Comparison of ENCODE assay signal across 10 mouse cellular contexts in the genomic region with DNA sequence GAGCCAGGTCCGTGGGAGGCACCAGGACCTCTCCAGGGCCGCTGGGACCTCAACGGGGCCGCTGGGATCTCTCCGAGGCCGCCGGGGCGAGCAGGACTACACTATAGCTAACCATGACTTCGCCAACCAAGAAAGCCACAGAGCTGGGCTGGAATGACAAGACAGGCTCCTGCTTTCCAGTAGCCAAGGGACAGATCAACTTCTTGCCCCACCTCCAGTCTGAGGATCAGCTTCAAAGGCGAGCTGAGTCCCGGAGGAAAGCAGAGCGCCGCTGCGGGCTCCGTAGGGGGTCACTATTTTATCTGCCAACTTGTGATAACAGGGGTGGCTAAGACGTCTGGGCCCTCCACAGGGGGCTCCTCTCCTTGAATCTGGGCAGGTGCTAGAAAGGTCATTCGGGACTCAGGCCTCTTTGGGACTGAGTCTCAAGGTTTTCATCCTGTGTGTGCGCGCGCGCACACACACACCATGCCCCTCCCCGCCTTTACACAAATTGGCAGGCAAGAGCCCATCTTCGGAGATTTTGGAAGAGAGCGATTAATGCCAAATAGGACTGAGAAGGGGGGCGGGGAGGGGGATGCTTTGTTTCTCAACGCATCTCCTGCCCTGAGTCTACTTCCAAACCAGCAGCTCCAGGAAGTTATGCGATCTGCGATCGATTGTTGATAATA. TPM values are rescaled to one million over a fixed set of nuclear protein-coding genes. Genes with fewer than 3 reads are reported as not detected.
A peak's percentile ranks its signal among the peaks of the same experiment; 100 is the strongest.
DNase-seq lines count a peak whose midpoint lies in the region; ATAC-seq lines count a peak whose summit lies in the region.
"Had no signal": no experiment of that assay in that cellular context is flagged by ENCODE, and none has a peak within 500 bp of the region (broad histone marks: within the 10 kb centered on the region; RNA-seq: fewer than 3 reads in every experiment).

No protein-coding gene starts in this region.

- H3K27me3 ChIP-seq in heart, embryonic 16.5 days (ENCODE audit: control insufficient read depth, insufficient read depth, low read length) = peaks cover 61% of the 10 kb centered on the region
- peaks cover 94% of the 10 kb centered on the region for H3K27me3 ChIP-seq in midbrain, embryonic 10.5 days (ENCODE audit: low read depth, poor library complexity, severe bottlenecking)

- H3K4me1 ChIP-seq in heart, embryonic 16.5 days (ENCODE audit: control insufficient read depth, insufficient read depth, low read length) = peaks cover 8% of the 10 kb centered on the region
- peaks cover 26% of the 10 kb centered on the region for H3K4me1 ChIP-seq in midbrain, embryonic 10.5 days

- H3K9ac ChIP-seq in heart, embryonic 16.5 days (ENCODE audit: low read length) = no peak overlapping the region

- WGBS in heart, embryonic 16.5 days = 5% methylated on average over 29 of the region's 29 CpGs
- whole genome bisulfite sequencing in midbrain, embryonic 10.5 days = under 1% methylated on average over 29 of the region's 29 CpGs

- H3K9me3 ChIP-seq in heart, embryonic 16.5 days (replicated peaks; ENCODE audit: control insufficient read depth, low read length) = no peaks in the 10 kb centered on the region
- no peaks in the 10 kb centered on the region for H3K9me3 ChIP-seq in midbrain, embryonic 10.5 days (replicated peaks)

- peak; percentile 12 to 17 for DNase-seq in cerebellum, postnatal 14 days
- DNase-seq in cerebellum, postnatal 4 days (ENCODE audit: low spot score in 2 of 2) = no peak
- DNase-seq in ZHBTc4 (ENCODE audit: low read depth, low spot score) (peak; percentile 55), MN1 (ENCODE audit: low spot score) (no peak)
- peak; percentile 51 for DNase-seq in midbrain, embryonic 10.5 days (ENCODE audit: low spot score)
- no peak for DNase-seq in urinary bladder, adult 18-20 months (ENCODE audit: low spot score in 2 of 2)
- no peak for DNase-seq in left cerebral cortex, adult 8-10 months (ENCODE audit: low spot score in 2 of 2)
- DNase-seq: gastrocnemius, postnatal 14 days had no signal

- no peak for ATAC-seq in heart, embryonic 16.5 days (replicated peaks; ENCODE audit: extremely low read depth, insufficient read depth, low FRiP score)

- peak overlapping the region; percentile 25 for H3K4me3 ChIP-seq in heart, embryonic 16.5 days (ENCODE audit: low read length)
- H3K4me3 ChIP-seq in midbrain, embryonic 10.5 days = peak overlapping the region; percentile 48

- no peak overlapping the region for H3K27ac ChIP-seq in heart, embryonic 16.5 days (ENCODE audit: low read length)
- 0 out of 2 replicates have a peak overlapping the region, but pooled peaks have one; percentile 6 for H3K27ac ChIP-seq in midbrain, embryonic 10.5 days (replicated peaks)

- peak overlapping the region; percentile 21; the same call in 1 of the 2 replicates for H3K4me2 ChIP-seq in heart, embryonic 16.5 days (ENCODE audit: low read depth, low read length)

- no peaks in the 10 kb centered on the region for H3K36me3 ChIP-seq in heart, embryonic 16.5 days (ENCODE audit: control insufficient read depth, insufficient read depth)
- H3K36me3 ChIP-seq in midbrain, embryonic 10.5 days = no peaks in the 10 kb centered on the region

RNA-seq across cellular contexts. Expression of a gene that starts 10.4 kb away (rescaled TPM):
- polyA plus RNA-seq in heart, embryonic 16.5 days (2015; fragmentation: Nextera tagmentation; extraction: Ambion mirVana) = 18.3 and 22.9 TPM in 2 replicates
- polyA plus RNA-seq in midbrain, embryonic 10.5 days (2016; fragmentation: Nextera tagmentation; extraction: Ambion mirVana) = 42.2 and 42.7 TPM in 2 replicates
- 10 to 100 TPM; 42.2 to 45.5 (median 42.7) TPM for total RNA-seq in left cerebral cortex, adult 8-10 months (2022)

RNA-seq across cellular contexts. Expression of a gene that starts 10.8 kb away (rescaled TPM):
- 3.6 and 4.4 TPM in 2 replicates for polyA plus RNA-seq in heart, embryonic 16.5 days (2015; fragmentation: Nextera tagmentation; extraction: Ambion mirVana)
- 10.5 and 20.0 TPM in 2 replicates for polyA plus RNA-seq in midbrain, embryonic 10.5 days (2016; fragmentation: Nextera tagmentation; extraction: Ambion mirVana)
- total RNA-seq in left cerebral cortex, adult 8-10 months (2022) = 1 to 10 TPM in 2 of 4 experiments, under 1 TPM in 2; 0.16 to 5.8 (median 1.3) TPM
- total RNA-seq: left cerebral cortex, adult 18-20 months had no signal

Comparison
In these comparisons a context has a peak if more than half of its experiments do, and no peak if none do; other contexts are left out.
1. DNase-seq: peak in cerebellum, postnatal 14 days (2 of 2), ZHBTc4 (single experiment) and midbrain, embryonic 10.5 days (single experiment); none in cerebellum, postnatal 4 days (0 of 2), MN1 (single experiment), urinary bladder, adult 18-20 months (0 of 2) and left cerebral cortex, adult 8-10 months (0 of 2).